Comparison of ENCODE assay signal across 8 mouse cellular contexts in the genomic region with DNA sequence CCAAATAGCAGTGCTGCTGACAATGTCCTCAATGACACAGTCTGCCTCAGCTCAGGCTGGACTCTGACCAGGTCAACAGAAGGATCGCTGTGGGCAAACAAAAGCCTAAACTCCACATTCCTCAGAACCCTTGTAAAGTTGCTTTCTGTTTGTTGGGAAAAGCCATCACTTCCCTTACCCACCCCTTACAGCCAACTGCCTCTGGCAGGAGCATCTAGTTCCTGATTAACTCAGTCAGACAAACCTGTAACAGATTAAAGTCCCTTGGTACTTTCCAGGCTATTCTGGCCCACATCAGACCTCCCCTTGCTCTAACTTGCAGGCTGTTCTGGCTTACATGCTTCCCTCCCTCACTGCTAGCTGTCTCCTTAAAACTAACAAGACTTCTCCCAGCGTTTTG.
A peak's percentile ranks its signal among the peaks of the same experiment; 100 is the strongest.
DNase-seq lines count a peak whose midpoint lies in the region; ATAC-seq and TF ChIP-seq lines count a peak whose summit lies in the region.

No protein-coding gene starts in this region.

- no peak for TF ChIP-seq POLR2A in small intestine, adult 2 months (IDR thresholded peaks at IDR 0.05; ENCODE audit: low read depth, low read length)

- 41% methylated on average over 2 of the region's 2 CpGs for WGBS in heart, embryonic 10.5 days
- 11% methylated on average over 2 of the region's 2 CpGs for WGBS in small intestine, adult 2 months
- 46% methylated on average over 2 of the region's 2 CpGs for WGBS in midbrain, embryonic 15.5 days

- intact Hi-C loops in heart, postnatal 25 days (cut with DNase I): no loop called here

- peaks cover 10% of the 10 kb centered on the region for H3K4me1 ChIP-seq in heart, embryonic 10.5 days
- H3K4me1 ChIP-seq in small intestine, adult 2 months (ENCODE audit: control insufficient read depth, insufficient read depth, insufficient read length, low read length): peaks cover 8% of the 10 kb centered on the region; the same call in 1 of the 2 replicates
- H3K4me1 ChIP-seq in midbrain, embryonic 15.5 days: no peaks in the 10 kb centered on the region

- TF ChIP-seq CTCF in small intestine, adult 2 months (IDR thresholded peaks at IDR 0.05; ENCODE audit: extremely low read depth, insufficient read length, insufficient replicate concordance, low read depth, low read length): no peak

- H3K4me2 ChIP-seq in midbrain, embryonic 15.5 days: no peak overlapping the region

- H3K9me3 ChIP-seq in heart, embryonic 10.5 days: no peaks in the 10 kb centered on the region
- no peaks in the 10 kb centered on the region for H3K9me3 ChIP-seq in midbrain, embryonic 15.5 days

- no peak for ATAC-seq in CD4-positive, CD25-positive, alpha-beta regulatory T cell, adult 4 months
- no peak for ATAC-seq in midbrain, embryonic 15.5 days (replicated peaks)

- no peaks in the 10 kb centered on the region for H3K36me3 ChIP-seq in heart, embryonic 10.5 days
- no peaks in the 10 kb centered on the region for H3K36me3 ChIP-seq in small intestine, adult 2 months (ENCODE audit: control insufficient read depth, insufficient read depth, low read length)
- no peaks in the 10 kb centered on the region for H3K36me3 ChIP-seq in midbrain, embryonic 15.5 days (replicated peaks)

- no peak overlapping the region for H3K9ac ChIP-seq in midbrain, embryonic 15.5 days

- H3K4me3 ChIP-seq in heart, embryonic 10.5 days: no peak overlapping the region
- H3K4me3 ChIP-seq in small intestine, adult 2 months (ENCODE audit: low read depth, low read length): no peak overlapping the region
- no peak overlapping the region for H3K4me3 ChIP-seq in midbrain, embryonic 15.5 days

- H3K27me3 ChIP-seq in heart, embryonic 10.5 days (ENCODE audit: insufficient read depth, poor library complexity, severe bottlenecking): no peaks in the 10 kb centered on the region
- H3K27me3 ChIP-seq in small intestine, adult 2 months (ENCODE audit: control insufficient read depth, insufficient read depth, low read length): no peaks in the 10 kb centered on the region
- H3K27me3 ChIP-seq in midbrain, embryonic 15.5 days (replicated peaks): no peaks in the 10 kb centered on the region; the same call in 1 of the 2 replicates

- peak; percentile 45 to 59 for DNase-seq in heart, adult 18-20 months
- DNase-seq in heart, postnatal 25 days (ENCODE audit: low spot score): no peak
- peak; percentile 51 for DNase-seq in heart, embryonic 10.5 days (ENCODE audit: low spot score)
- DNase-seq in kidney, postnatal 4 days: peak; percentile 73 to 81
- DNase-seq in frontal cortex, postnatal 25 days (ENCODE audit: low spot score in 2 of 2): no peak

- peak overlapping the region; percentile 56; the same call in 1 of the 2 replicates for H3K27ac ChIP-seq in heart, embryonic 10.5 days
- 0 out of 2 replicates have a peak overlapping the region, but pooled peaks have one; percentile 10 for H3K27ac ChIP-seq in small intestine, adult 2 months (ENCODE audit: insufficient read depth, low read depth, low read length)
- no peak overlapping the region for H3K27ac ChIP-seq in midbrain, embryonic 15.5 days

Comparison
In these comparisons a context has a peak if more than half of its experiments do, and no peak if none do; other contexts are left out.
1. DNase-seq: peak in heart, adult 18-20 months (2 of 2), heart, embryonic 10.5 days (single experiment) and kidney, postnatal 4 days (2 of 2); none in heart, postnatal 25 days (single experiment) and frontal cortex, postnatal 25 days (0 of 2).